ENCODE assay signal across 11 mouse cellular contexts in the genomic region with DNA sequence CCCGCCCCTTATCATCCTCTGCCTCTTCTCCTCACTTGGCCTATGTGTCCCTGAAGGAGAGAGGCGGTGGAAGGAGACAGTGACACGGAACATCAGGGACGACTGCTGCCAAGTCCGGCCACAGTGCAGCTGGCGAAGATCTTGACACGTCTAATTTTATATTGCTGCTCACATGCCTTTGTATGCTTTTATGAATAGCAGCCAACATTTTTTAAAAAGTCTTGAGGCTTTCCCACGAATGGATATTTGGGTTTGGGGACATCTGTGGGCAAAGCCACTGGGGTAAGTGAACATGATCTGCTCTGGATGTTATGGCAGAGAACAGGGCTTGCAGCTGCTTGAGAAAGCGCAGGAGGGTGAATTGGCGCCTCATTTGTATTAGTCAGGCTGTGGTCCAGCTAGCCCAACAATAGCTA. TPM values are rescaled to one million over a fixed set of nuclear protein-coding genes. Genes with fewer than 3 reads are reported as not detected.
DNase-seq lines count a peak whose midpoint lies in the region; ATAC-seq and TF ChIP-seq lines count a peak whose summit lies in the region.
"Had no signal": no experiment of that assay in that cellular context is flagged by ENCODE, and none has a peak within 500 bp of the region (broad histone marks: within the 10 kb centered on the region; RNA-seq: fewer than 3 reads in every experiment).

No protein-coding gene starts in this region.

- no peak for ATAC-seq in intestine, embryonic 14.5 days (replicated peaks; ENCODE audit: low FRiP score, low TSS enrichment, low read depth)
- no peak for ATAC-seq in intestine, postnatal 0 days
- ATAC-seq in embryonic facial prominence, embryonic 15.5 days (ENCODE audit: insufficient number of reproducible peaks, low FRiP score, low TSS enrichment, low read depth), result no peak

- WGBS in intestine, embryonic 14.5 days, result 58% methylated on average over 10 of the region's 10 CpGs
- 64% methylated on average over 10 of the region's 10 CpGs for WGBS in intestine, postnatal 0 days
- 50% methylated on average over 10 of the region's 10 CpGs for WGBS in embryonic facial prominence, embryonic 15.5 days

- no peaks in the 10 kb centered on the region for H3K36me3 ChIP-seq in intestine, embryonic 14.5 days (ENCODE audit: control insufficient read depth, insufficient read depth, low read length)
- H3K36me3 ChIP-seq in intestine, postnatal 0 days (ENCODE audit: control insufficient read depth, insufficient read depth), result no peaks in the 10 kb centered on the region
- H3K36me3 ChIP-seq in embryonic facial prominence, embryonic 15.5 days, result no peaks in the 10 kb centered on the region
- H3K36me3 ChIP-seq: forebrain, embryonic 12.5 days had no signal

- peaks cover 34% of the 10 kb centered on the region for H3K4me1 ChIP-seq in intestine, embryonic 14.5 days (replicated peaks; ENCODE audit: control insufficient read depth, insufficient read depth, low read length)
- H3K4me1 ChIP-seq in intestine, postnatal 0 days (replicated peaks; ENCODE audit: control insufficient read depth, insufficient read depth, low read length), result no peaks in the 10 kb centered on the region
- peaks cover 39% of the 10 kb centered on the region for H3K4me1 ChIP-seq in embryonic facial prominence, embryonic 15.5 days

- no peak for TF ChIP-seq CTCF in intestine, postnatal 0 days (IDR thresholded peaks at IDR 0.05; ENCODE audit: low read depth)

- no peak for DNase-seq in intestine, embryonic 14.5 days (ENCODE audit: low spot score)
- peak; percentile 75 for DNase-seq in kidney, postnatal 14 days
- peak; percentile 65 for DNase-seq in lung, postnatal 14 days
- DNase-seq in right cerebral cortex, postnatal 4 days, result no peak
- no peak for DNase-seq in adrenal gland, postnatal 36 days
- DNase-seq: layer of hippocampus, postnatal 36 days had no signal

- H3K9ac ChIP-seq in intestine, embryonic 14.5 days (ENCODE audit: low read length), result no peak overlapping the region
- H3K9ac ChIP-seq in intestine, postnatal 0 days (ENCODE audit: low read depth, low read length), result no peak overlapping the region
- H3K9ac ChIP-seq in embryonic facial prominence, embryonic 15.5 days, result no peak overlapping the region
- H3K9ac ChIP-seq: forebrain, embryonic 12.5 days had no signal

- no peak overlapping the region for H3K4me2 ChIP-seq in intestine, embryonic 14.5 days (ENCODE audit: low read length)
- no peak overlapping the region for H3K4me2 ChIP-seq in intestine, postnatal 0 days (replicated peaks; ENCODE audit: low read depth)
- no peak overlapping the region for H3K4me2 ChIP-seq in embryonic facial prominence, embryonic 15.5 days (replicated peaks)
- H3K4me2 ChIP-seq: forebrain, embryonic 12.5 days; liver, embryonic 11.5 days had no signal

- H3K9me3 ChIP-seq in intestine, embryonic 14.5 days (ENCODE audit: control insufficient read depth, low read length), result no peaks in the 10 kb centered on the region
- no peaks in the 10 kb centered on the region for H3K9me3 ChIP-seq in intestine, postnatal 0 days (ENCODE audit: control insufficient read depth)
- no peaks in the 10 kb centered on the region for H3K9me3 ChIP-seq in embryonic facial prominence, embryonic 15.5 days (replicated peaks)
- H3K9me3 ChIP-seq: forebrain, embryonic 12.5 days had no signal

- no peaks in the 10 kb centered on the region for H3K27me3 ChIP-seq in intestine, embryonic 14.5 days (replicated peaks; ENCODE audit: control insufficient read depth, insufficient read depth, low read length)
- H3K27me3 ChIP-seq in intestine, postnatal 0 days (replicated peaks; ENCODE audit: control insufficient read depth, insufficient read depth, low read length), result peaks cover 6% of the 10 kb centered on the region; the same call in 1 of the 2 replicates
- H3K27me3 ChIP-seq in embryonic facial prominence, embryonic 15.5 days, result no peaks in the 10 kb centered on the region
- H3K27me3 ChIP-seq: CH12.LX; forebrain, embryonic 12.5 days had no signal

- no peak overlapping the region for H3K4me3 ChIP-seq in intestine, embryonic 14.5 days (ENCODE audit: low read depth, low read length)
- H3K4me3 ChIP-seq in intestine, postnatal 0 days (ENCODE audit: low read depth, low read length), result no peak overlapping the region
- H3K4me3 ChIP-seq in embryonic facial prominence, embryonic 15.5 days (replicated peaks), result no peak overlapping the region
- H3K4me3 ChIP-seq: forebrain, embryonic 12.5 days had no signal

- peak overlapping the region; percentile 48; the same call in 1 of the 2 replicates for H3K27ac ChIP-seq in intestine, embryonic 14.5 days (ENCODE audit: low read depth)
- no peak overlapping the region for H3K27ac ChIP-seq in intestine, postnatal 0 days (ENCODE audit: low read depth, low read length)
- H3K27ac ChIP-seq in embryonic facial prominence, embryonic 15.5 days (replicated peaks), result 0 out of 2 replicates have a peak overlapping the region, but pooled peaks have one; percentile 5
- H3K27ac ChIP-seq: forebrain, embryonic 12.5 days had no signal

RNA-seq across cellular contexts. Expression of a gene that starts 21.6 kb away (rescaled TPM):
- polyA plus RNA-seq in intestine, embryonic 14.5 days (2014; fragmentation: Nextera tagmentation; extraction: Ambion mirVana), result 1.3 and 1.7 TPM in 2 replicates
- polyA plus RNA-seq in intestine, postnatal 0 days (2015; fragmentation: Nextera tagmentation; extraction: Ambion mirVana), result 0.27 and 0.29 TPM in 2 replicates
- polyA plus RNA-seq in embryonic facial prominence, embryonic 15.5 days (2015; fragmentation: Nextera tagmentation; extraction: Ambion mirVana), result 2.8 TPM in 2 replicates
- 1 to 10 TPM in 1 of 2 experiments, under 1 TPM in 1; 0.76 to 1.4 TPM for total RNA-seq in adrenal gland, postnatal 36 days (2021)

Comparison
In these comparisons a context has a peak if more than half of its experiments do, and no peak if none do; other contexts are left out.
1. DNase-seq: peak in kidney, postnatal 14 days (single experiment) and lung, postnatal 14 days (single experiment); none in intestine, embryonic 14.5 days (single experiment), right cerebral cortex, postnatal 4 days (single experiment) and adrenal gland, postnatal 36 days (0 of 2).